Mouse (Mus musculus) layer of hippocampus, postnatal 14 days (tissue): ENCODE measurements at regions not wholly inside any gene's neighbourhood (a gene's known extent, or its start where the extent isn't known, plus 50 kb on each side); places are given as distances from the start of the nearest gene placed in this dataset.
A peak's percentile ranks its signal among the peaks of the same experiment; 100 is the strongest.

Experiments used
- DNase-seq, 2 experiments: peaks; one replicate each; pipeline ENCODE4 v3.0.0; 2021 to 2022; ENCODE audit warnings: low spot score in 2 of 2, mixed read lengths in 1 of 2

DNA sequence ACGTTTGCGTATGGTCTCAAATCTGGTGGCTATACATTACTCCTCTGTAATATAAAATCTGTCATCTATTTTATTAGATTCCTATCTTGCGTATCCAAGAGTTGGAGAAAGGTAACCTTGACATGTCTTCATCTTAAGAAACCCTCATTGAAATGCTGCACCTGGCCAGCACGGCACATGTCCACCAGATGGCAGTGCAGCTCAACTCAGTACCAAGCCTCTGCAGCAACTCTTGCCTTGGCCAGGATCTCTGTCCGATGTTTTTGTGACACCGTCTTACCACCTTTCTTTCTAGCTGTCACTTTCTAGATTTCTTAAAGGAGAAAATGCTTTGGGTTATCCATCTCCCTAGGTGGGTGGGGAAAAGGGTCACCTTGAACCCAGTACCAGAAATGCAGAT is 134.1 kb upstream of the Dcn start:
- peak; percentile 54 to 74 for DNase-seq

DNA sequence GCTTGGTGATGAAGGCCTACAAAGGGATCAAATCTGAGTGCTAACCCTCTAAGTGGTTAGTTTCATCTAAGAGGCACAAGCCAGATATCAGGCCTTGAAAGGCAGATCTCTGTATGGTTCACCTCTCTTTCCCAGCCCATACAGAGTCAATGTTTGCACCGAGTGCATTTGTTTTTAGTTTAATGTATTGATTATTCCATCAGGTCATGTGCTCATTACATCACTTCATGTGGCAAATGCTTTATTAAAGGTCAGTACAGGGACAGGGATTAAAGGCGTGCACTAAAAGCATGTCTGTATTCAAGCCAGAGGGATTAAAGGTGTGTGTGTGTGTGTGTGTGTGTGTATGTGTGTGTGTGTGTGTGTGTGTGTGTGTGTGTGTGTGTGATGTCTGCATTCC is 132.5 kb upstream of the Dcn start:
- no peak for DNase-seq

DNA sequence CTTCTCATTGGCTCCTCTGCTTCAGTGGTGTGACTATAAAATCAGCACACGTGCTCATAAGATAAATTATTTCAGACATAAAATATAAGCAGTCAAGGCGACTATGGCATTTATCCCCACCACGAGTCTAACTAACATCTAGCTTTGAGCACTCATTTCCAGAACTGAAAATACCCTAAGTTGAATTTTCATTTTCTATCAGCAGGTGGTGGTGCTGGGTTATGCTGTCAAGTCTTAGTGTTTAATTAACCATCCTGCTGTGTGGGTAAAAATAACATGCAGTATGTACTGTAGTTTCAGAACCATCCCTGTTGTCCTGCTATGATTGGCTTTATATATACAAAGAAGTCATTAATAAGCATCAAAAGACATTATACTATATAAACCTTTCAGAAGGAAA is 110.8 kb upstream of the Dcn start:
- DNase-seq = peak in 1 of 2 experiments; percentile 23

DNA sequence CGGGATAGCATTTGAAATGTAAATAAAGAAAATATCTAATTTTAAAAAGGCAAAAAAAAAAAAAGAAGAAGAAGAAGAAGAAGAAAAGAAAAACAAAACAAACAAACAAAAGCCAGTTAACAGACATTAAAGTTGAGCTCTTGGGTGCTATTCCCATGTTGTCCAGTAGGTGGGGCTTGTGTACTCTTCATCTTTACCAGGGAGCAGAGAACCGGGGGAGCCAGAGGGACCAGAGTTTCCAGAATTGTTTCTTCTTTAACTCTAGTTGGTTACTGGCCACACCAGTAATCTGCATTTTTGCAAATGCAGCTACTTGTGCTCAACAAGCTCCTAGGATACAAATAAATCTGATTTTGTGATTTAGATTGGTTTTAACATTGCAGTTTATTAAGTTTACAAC is 103.6 kb upstream of the Dcn start:
- peak; percentile 32 to 60 for DNase-seq

DNA sequence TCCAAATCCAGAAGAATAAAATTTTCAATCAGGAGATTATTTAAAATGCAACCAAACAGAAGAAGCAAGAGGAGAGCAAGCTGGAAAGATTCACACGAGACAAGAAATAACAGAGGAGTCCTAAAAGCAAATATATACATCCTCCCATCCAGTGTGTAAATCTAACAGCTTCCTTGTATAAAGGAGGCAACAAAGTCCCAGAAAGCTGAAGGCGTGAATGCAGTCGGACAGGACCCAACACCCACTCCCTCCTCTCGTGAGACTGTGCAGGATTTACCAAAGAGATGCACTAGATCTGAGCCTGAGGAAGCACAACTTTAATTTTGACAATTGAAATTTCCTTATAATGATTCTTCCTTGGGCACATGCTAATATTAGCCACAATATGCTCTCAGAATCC is 103.0 kb upstream of the Dcn start:
- no peak for DNase-seq

DNA sequence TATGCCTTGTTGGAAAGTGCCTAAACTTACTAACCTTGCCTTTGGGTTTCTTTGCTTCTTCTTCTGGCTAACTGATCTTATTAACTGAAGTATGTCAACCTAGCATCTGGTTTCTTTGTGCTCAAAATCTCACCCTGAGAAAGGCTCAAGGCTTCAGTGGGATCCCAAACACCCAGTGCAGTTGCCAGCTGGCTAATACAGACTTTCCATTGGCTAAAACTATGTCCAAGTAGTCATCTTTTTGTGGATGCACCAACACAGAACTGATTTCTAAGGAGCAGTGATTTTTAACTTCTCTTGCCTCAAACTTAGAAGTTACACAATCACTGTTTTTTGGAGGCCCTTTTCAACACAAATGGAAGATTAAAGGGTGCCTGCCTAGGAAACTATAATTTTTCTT is 97.8 kb upstream of the Dcn start:
- DNase-seq = no peak

DNA sequence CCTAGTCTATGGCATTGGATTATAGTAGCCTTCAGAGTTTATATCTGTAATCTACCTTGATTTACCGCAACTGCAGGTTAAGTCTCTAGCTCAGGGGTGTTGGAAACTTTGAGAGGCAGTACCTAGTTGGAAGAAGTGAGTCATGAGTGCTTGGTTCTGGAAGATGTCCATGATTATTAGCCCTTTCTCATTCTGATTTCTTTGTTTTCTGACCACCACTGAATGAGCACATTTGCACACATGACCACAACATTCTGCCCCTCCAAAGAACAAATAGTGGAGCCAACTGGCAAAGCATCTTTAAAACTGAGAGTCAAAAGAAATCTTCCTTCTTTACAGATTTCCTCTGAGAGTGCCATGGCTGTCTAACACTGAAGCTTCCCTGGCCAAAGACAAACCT is 95.5 kb upstream of the Dcn start:
- no peak for DNase-seq

DNA sequence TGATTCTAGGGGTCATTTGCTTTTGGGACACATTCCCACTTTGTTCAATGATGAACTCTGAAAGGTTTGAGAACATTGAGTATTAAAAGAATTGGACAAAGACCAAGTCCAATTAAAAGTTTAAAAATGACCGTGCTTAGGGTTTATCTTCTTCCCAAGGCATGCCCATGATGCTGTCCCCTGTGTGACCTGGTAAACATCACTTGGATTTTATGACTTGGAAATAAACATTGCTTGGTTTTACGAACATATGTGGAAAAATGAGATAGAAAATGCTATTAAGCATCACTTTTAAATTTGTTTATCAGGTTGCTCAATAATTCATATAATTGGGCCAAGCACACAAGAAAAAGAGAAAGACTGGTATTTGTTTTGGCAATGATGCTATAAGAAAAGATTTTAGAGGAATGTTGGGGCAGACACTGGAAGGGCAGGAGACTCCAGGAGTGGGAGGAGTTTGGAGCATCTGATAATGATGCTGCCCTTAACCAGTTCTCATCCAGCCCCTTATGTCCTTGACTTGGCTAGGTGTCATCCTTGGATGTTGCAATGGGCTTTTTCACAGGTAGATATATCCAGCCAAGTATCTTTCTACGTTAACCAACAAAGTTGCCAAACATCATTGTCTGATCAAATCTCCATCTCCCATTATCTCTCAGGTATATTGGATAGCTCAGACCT is 92.1 kb upstream of the Dcn start:
- no peak for DNase-seq

DNA sequence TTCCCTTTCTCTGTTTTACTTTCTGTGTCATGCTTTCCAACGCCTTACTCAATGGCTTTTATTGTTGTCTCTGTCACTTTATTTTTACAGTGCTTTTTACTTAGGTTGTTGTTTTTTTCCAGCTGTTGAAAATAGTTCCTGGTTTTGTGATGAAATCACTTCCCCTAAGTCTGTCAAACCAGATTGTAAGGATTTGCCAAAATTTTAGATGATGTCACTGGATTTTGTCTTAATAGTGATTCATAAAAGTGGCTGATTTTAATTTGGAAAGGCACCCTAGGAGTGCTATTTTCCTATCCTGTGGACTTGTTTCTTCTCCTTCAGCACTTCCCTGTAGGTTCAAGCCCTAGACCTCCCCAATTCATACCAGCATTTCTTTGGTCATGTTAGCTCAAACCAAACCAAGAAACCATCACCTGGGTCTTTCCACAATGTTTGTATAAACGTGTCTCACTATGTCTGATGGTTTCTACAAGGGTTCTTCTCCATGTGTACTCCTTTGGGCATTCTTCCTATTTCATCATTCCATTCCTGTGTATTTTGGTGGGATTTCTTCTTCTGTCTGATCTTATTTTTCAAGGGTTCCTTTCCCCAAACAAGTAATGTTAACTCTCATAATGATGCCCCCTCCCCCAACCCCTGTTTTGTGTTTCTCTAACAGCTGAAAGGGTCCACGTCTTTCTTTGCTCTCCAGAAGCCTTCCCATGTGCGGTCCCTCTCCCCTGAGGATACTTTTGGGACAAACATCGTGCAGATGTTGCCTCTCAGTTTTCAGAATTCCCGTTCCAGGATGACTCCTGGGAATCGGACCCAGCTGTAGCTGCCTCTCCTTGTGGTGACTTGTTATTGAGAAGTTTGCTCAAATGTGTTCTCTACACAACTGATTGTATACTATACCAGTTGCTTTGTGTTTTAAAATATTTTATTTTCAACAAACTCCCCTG is 89.5 kb upstream of the Dcn start:
- no peak for DNase-seq

DNA sequence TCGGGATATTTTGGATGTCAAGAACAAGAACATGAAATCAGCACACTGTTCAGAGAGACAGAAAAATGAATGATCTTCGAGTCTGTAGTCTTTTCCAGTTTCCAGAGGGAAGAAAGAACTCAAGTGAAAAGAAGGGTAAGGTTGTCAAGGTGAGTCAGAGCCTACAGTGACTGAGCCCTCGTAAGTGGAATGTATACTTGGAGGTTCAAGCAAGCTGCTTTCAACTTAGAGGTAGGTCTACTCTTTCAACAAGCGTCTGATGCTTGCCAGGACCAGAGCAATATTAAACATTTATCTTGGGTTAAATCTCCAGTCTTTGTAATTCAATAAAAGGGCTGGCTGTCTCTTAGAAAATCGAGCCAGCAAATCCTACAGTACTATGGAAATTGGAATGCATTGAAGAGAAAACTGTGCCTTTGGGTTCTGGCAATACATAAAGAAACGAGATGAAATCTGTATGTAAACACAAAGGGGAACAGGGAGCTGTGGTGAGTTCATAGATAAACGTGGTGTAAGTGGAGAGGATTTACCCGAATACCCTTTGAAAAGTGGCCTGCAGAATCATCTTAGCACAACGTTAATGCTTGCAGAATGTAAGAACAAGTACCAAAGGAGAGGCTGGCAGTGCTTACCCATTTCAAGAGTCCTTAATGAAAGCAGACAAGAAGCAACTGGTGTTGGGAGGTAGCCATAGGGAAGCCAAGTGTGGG is 82.2 kb upstream of the Dcn start:
- DNase-seq = no peak

DNA sequence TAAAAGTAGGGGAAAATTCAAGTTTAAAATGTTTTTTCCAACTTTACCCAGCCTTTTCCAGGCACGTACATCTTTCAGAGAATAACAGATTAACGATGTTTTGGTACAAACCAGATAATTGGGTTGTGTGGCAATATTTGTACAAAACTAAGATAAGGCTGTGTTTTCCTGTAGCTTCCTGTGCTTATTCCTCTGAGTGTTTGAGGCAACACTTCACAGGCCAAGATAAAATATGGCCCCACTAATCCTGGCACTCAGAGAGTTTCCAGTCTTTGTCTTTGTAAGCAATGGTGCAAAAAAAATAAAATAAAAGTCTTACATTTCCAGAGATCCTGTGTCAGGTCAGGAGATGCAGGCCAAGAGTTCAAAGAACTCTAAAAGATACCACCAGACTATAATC is 81.5 kb upstream of the Dcn start:
- DNase-seq = no peak

DNA sequence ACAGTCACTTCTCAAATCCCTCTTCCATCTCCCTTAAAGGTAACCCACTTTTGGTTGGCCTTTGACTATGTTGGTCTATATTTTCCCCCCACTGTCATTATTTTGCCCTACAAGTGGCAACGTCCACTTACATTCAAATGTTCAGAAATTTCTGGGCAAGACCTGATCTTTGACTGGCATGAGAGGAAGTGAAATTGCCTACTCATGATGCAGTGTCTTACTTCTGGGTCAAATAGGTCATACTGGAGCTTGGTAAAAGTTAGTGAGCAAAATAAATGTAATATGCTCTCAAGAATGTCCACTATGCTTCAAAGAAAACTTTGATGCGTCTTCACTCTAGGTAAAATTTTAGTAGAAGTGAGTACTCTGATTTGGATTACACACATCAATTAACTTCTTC is 76.9 kb upstream of the Dcn start:
- no peak for DNase-seq

DNA sequence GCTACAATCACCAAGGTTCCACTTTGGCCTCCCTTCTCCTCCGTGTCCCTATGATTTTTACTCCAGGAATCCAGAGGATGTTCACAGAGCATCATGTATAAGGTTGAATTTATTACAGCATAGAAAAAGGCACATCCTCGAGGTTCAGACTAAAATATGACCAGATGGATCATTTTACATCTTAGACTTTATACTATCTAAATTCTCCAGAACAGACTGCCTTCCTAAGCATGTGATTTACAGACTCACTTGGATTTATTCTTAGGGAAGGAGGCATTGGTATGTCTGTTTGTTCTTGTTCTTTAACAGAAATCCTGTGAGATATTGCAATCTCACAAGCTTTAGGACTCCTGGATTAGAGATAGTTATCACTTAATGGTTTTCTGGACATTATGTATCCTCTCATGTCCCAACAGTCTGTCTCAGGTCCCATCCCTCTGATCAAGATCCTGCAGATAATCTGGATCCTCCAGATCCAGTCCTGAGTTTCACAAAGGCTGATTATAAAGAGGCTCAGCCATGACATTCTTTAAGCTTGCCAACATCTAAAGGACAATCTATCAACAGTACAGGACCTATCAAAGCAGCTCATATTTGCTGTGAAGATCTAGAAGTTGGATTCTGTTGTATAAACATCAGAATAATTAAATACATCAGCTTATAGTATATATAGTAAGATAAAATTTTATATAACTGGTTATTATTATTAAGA is 75.2 kb upstream of the Dcn start:
- DNase-seq = no peak

DNA sequence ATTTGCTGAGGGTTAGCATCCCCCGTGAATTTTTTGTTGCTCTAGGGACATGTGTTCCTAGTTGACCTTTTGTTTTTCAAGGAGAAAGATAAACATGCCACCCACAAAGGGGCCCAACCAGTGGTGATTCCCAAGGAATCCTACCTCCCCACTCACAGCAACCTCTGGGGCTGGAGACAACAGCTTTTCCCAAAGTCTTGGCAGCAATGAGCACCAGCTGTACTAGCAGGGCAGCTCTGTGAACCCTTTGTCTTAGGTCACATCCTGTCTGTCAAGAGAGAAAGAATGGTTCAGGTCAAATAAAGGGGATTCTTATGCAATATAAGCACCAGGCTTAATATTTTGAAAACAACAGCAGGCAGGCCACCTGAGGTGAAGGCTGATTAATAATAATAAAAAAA is 70.2 kb upstream of the Dcn start:
- DNase-seq = peak in 1 of 2 experiments; percentile 6

DNA sequence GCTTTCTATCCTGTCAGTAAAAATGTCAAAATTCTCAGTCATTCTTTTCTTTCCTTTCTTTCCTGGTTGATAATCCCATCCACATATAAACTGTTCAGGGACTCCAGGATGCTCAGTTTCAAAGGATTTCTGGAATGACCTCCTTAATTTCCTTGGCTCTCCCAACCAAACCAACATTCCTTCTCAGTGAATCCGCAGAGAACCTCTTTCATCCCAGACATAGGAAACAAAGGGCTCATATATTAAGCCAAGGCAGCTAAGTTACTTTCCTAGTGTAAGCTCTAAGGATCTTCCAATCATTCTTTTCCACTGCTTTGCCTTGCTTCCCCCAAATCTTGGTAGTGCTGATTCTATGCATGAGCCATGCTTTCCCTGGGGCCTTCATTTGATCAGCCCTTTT is 69.5 kb upstream of the Dcn start:
- no peak for DNase-seq

DNA sequence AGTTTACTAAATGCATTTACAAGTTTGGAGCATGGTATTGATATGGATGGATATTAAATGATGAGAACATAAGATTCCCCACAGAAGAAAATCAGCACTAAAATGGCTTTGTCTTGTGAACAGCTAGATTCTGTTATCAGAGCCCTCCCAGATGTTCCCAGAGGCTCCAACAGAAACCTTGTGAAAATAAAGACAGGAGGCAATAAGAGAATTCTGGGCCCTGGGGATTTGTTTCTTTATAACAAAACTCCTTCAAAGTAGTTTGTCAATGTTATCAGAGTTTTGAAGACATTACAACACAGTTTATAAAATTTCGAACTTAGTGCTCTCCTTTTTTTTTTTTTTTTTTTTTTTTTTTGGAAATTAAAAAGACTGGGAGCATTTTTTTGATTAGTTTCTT is 56.8 kb upstream of the Dcn start:
- no peak for DNase-seq

DNA sequence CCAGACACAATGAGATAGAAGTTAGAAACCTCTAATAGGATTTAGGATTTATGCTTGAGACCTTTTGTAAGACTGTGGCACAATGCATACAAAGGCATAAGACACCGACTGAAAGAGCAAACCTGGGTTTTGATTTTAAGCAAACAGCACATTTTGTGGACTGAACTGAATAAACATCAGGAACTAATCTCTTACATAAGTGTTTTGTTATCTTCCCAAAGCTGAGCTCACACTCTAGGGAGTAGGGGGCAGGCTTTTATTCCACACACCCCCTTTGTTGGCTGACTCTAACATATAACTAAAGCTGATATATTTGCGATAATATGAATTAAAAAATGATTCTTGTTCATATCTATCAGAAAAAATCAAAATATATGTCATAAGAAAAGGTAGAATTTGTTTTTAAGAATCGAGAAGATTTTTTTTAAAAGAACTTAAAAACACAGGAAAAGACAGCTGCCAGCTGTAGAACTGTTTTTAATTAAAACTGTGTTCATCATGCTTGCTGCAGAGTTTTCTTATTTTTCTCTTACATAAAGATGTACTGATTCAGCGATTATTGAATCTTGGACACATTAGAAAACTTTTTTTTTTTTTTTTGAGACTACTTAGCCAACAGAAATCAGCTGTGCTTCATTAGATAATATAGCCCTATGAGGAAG is 56.2 kb upstream of the Dcn start:
- DNase-seq = no peak
